Mouse (Mus musculus): Measurements from ENCODE around the gene Tank.

Gene Tank

DNA sequence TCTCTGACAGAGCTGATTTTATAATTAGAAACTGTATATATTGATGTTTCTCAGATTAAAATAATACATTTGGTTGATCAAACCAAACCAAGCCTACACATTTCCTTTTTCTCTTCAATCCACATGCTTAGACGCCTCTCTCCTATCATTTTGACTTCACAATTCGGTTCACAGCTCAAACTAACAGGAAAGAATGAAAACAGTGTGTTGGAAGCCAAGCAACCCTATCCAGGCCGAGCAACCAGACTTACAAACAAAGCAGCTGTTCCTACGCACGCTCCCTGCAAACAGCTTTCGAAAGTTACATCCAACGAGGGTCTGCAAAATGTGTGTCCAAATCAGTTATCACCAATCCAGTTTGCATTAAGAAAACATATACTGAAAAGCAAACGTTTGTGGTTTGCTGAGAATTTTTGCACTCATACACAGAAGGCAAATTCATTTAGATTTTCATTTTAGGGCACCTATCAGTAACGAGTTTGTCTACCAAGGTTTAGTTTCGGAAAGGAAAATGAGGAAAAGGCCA is 2.2 kb downstream of the Tank start:
- DNase-seq (ENCODE audit: low spot score): no peak

DNA sequence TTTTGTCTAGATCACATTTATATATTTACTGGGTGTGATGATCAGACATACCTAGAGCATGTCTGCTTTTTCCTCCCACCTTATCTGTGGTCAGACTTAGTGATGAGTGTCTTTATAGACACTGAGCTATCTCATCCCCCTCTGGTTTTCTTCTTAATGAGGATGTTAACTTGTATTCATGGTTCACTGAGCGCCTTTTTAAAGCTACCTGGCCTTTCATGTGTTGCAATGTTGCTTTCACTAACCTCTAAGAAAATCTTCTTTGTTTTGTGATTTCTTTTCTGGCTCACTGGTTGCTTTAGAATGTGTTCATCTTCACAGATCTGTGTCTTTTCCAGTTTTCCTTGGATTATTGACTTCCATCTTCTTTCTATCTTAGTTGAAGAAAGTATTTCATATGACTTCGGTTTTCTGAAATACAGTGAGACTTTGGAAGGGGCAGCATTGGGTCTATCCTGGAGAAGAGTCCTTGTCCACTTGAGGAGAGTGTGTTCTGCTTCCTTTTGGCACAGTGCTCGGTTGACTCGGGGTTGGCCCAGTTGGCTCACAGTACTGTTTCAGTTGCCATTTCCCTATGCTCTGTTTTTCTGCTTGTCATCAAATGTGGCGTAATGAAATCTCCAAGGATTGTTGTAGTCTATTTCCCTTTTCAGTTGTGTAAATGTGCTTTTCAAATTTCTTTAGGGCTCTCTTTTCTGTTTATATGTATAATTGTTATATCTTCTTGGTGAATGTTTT is 4.4 kb downstream of the Tank start:
- DNase-seq (ENCODE audit: low spot score): no peak

DNA sequence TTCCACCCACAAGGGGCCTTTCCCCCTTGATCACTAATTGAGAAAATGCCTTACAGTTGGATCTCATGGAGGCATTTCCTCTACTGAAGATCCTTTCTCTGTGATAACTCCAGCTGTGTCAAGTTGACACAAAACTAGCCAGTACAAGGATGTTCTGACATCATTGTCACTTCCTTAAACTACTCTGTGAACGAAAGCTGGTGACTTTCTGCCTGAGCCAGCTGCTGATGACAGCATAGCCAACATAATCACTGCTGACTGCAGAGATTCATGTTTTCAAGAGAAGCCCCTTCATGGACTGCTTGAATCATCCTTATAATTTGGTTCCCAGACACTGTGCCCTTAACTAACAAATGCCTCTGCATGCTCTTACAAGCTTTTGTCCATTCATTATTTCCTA is 7.1 kb downstream of the Tank start:
- no peak for DNase-seq (ENCODE audit: low spot score)

- DNase-seq (ENCODE audit: low spot score): no peak
Measured at GRCm38 (mm10) chr2:61586166-61586565, 7.8 kb downstream of the Tank start.

GRCm38 (mm10) chr2:61590751-61591150 is 12.4 kb downstream of the Tank start:
- no peak for DNase-seq (ENCODE audit: low spot score)

DNA sequence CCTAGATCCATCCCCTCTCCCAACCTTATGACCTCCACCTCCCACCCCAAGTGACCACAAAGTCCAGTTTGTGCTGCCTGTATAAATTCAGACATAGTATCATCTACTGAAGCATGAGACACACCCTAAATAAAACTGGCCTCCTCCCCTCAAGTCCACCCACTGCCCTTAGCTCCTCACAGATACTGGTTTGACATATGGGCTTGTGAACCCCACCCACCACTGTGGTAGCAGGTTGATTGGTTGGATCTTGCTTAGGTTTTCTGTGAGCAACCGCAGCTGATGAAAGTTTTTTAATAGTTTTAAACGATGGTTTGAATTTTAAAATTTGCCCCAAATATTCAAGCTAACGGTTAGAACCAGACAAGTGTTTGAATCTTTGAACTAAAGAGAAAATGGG is 13.7 kb downstream of the Tank start:
- peak; percentile 53 for DNase-seq (ENCODE audit: low spot score)

GRCm38 (mm10) chr2:61592699-61593029 is 14.3 kb downstream of the Tank start:
- no peak for DNase-seq (ENCODE audit: low spot score)

DNA sequence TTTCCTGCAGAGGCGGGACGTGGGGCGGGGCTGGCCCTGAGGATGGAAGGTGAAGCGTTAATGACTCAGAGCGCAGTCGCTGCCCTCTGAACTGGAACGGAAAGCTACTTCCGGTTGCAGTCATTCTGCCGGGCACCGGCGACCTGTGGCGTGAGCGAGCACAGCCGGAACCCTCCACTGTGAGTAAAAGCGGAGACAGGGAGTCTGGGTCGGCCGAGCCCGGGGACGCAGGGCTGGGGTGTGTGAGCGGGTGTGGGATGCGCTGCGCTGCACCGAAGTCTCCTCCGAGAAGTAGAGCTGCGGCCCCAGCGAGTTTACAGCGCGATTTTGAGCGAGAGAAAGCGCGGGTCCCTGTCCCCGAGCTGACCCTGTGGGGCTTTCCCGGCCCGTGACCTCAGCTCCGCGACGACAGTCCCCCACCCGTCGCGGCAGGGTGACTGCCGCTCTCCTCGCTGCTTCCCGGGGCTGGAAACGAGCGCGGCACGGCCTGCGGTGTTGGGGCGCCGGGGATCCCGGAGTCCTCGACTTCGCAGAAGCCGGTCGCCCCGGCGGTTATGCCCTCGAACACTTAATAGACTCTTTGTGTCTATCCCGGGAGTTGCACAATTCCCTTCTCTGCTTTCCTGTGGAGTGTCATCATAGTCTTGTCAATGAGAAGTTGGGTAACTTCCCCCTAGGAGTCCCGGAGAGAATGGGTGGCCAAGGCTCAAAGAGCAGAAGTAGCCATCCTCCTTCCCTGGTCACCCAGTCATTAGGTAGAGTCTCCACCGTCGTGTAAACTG is 14.8 kb downstream of the Tank start:
- DNase-seq (ENCODE audit: low spot score): peak; percentile 94

- DNase-seq (ENCODE audit: low spot score): peak; percentile 56
Measured at GRCm38 (mm10) chr2:61593871-61594304, 15.5 kb downstream of the Tank start.

DNA sequence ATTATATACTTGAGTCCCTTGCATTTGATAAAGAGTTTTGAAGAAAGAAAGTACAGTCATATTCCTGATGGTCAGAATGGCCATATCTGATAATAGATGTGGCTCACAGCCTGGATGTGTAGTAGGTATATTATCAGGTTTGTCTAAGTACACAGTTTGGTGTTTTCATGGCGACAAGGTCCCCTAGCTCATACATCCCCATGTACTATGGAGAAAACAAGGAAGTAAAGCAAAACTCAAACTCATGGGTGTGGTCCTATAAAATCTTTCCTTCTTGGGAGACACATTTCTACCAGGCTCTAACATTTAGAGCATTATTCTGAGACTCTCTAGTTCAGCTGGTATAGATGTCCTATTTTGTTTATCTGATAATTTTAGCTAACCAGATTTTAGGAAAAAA is 21.3 kb downstream of the Tank start:
- no peak for DNase-seq (ENCODE audit: low spot score)

- DNase-seq (ENCODE audit: low spot score): no peak
Measured at GRCm38 (mm10) chr2:61603461-61603860, 25.1 kb downstream of the Tank start.

DNA sequence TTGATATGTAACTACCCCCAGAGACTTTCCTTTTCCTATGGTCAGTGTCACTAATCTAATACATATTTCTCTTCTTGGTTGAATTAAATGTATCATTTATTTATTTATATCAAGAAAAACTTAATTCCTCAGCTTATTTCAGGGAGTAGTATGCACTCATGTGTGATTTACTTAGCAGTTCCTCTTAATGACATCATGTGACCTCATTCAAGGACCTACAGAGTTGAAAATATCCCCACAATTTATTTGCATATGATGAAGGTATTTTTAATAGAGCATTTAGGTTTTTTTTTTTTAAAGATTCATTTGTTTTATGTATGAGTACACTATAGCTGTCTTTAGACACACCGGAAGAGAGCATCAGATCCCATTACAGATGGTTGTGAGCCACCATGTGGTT is 28.6 kb downstream of the Tank start:
- DNase-seq (ENCODE audit: low spot score): no peak

- no peak for DNase-seq (ENCODE audit: low spot score)
Measured at GRCm38 (mm10) chr2:61623996-61624395, 45.6 kb downstream of the Tank start.

DNA sequence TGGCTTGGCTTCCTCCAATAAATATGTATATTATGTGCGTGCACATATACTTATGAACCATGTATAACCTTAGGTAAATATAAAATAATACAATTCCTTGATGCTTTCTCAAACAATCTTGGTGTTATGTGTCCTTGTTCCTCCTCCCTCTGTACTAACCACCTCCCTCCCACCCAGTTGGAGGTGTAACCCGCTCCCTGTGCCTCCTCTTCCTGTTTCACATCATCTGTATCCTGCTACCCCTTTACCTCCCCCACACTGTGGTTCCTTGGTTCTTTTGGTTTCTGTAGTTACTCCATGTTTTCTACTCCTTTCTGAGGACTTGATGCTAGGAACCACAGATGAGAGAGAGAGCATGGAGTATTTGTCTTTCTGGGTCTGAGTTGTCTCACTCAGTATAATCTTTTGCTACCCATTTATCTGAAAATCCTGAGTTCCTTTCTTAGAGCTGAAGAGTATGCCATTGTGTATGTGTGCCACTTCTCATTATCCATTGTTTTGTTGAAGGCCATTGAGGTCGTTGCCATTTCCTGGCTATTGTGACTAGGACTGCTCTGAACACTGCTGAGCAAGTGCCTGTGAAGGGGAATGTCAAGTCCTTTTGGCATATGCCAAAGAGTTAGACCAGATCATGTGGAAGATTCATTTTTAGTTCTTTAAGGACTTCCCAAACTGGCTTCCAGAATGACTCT is 52.6 kb downstream of the Tank start:
- no peak for DNase-seq (ENCODE audit: low spot score)

- no peak for DNase-seq (ENCODE audit: low spot score)
Measured at GRCm38 (mm10) chr2:61635099-61635498, 56.7 kb downstream of the Tank start.

DNA sequence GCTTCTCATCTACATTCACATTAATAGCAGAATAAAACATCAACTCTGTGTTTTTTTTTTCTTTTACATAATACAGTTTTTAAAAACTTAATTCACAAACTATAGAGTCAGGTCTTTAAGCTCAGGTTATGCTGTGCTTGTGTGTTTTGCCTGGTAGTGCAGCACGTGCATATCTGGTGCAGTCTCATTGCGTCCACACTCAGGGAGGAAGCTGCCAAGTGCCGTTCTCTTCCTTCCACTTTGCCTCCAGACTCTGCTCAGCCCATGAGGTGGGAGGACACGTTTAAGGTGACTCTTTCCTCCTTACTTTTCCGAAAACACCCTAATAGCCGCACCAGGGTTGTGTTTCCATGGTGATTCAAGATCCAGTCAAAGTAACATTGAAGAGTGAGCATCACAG is 59.8 kb downstream of the Tank start:
- no peak for DNase-seq (ENCODE audit: low spot score)

DNA sequence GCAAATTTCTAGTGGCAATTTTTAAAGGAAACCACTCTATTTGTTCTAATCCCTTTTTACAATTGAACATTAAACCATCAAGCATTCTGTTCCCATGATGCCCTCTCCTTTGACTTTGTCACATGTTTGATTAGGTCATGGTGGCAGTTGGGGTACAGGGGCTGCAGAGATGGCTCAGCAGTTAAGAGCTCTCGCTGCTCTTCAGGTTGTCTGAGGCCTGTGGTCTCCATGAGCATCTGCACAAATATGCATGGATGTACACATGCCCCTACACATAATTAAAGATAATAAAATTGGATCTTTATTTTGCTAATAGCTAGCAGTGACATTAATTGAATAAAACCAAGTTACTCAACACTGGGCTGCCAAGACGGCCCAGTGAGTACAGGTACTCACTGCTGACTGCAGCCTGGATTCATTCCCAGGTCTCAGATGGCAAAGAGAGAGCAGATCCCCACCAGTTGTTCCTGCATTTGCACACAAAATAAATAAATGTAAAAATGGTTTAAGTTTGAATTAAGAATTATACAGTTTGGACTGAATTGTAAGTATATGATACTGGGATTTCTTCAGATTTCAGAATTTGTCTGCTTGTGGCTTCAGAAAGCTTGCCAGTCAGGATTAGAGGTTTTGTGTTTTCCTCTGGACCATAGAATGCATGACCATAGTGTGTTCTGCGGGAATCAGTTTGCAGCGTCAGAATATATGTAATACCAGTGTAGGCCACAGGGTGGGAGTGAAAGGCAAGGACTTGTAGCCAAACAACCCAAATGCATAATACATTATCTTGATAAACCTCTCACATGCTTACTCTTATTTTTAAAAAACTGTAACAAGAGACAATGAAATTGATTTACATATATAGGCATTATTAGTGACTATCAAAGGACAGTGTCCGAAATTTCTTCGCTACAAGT is 64.3 kb downstream of the Tank start:
- DNase-seq (ENCODE audit: low spot score): peak; percentile 39

GRCm38 (mm10) chr2:61651206-61651605 is 72.8 kb downstream of the Tank start:
- DNase-seq (ENCODE audit: low spot score): no peak

GRCm38 (mm10) chr2:61651640-61652039 is 73.3 kb downstream of the Tank start:
- no peak for DNase-seq (ENCODE audit: low spot score)

GRCm38 (mm10) chr2:61655046-61655381 is 76.6 kb downstream of the Tank start:
- DNase-seq (ENCODE audit: low spot score): no peak

- no peak for DNase-seq (ENCODE audit: low spot score)
Measured at GRCm38 (mm10) chr2:61655382-61656281, 77.2 kb downstream of the Tank start.

Data from c-Kit-positive CD71-positive TER-119-positive erythroid progenitor cells, embryonic 14.5 days (primary cell).